Mouse (Mus musculus) embryo, embryonic 11.5 days (tissue): ENCODE results near the gene Lcn10.
A peak's percentile ranks its signal among the peaks of the same experiment; 100 is the strongest.
"Not testable (repeated sequence)": the region's sequence is repeated elsewhere in the genome, so short reads cannot be mapped to it uniquely, and the experiment has no call there.

Experiments used
- DNase-seq: peaks from one replicate; pipeline ENCODE4 v3.0.0-alpha.2; 2012; ENCODE audit warnings: low read depth, low spot score

Lcn10 gene

GRCm38 (mm10) chr2:25682426-25682825 lies at the start of gene Lcn10:
Lcn10 (plus strand) TSS chr2:25682726.
- DNase-seq: no peak

- no peak for DNase-seq
Measured at GRCm38 (mm10) chr2:25633616-25634015, 48.9 kb upstream of the Lcn10 start.

GRCm38 (mm10) chr2:25634046-25634445 lies 48.5 kb upstream of the Lcn10 start:
- DNase-seq: no peak

DNA sequence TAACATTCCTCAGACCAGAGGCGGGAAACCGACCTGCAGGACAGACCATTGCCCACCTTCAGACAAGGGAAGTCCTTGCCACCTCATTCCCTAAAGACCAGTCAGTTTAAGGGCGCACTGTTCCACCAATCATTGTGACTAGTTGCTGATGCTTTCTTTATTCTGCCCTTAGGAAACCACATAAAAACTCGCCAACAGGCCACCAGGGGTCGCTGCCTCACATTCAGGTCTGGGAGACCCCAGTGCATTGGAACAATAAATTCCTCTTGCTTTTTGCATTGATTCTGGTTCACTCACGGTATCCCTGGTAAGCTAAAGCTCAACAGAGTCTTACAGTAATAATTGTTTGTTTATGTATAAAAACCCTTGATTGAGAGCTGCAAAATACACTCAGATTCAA lies 42.6 kb upstream of the Lcn10 start:
- DNase-seq: peak; percentile 39

GRCm38 (mm10) chr2:25652902-25653301 lies 29.6 kb upstream of the Lcn10 start, which contains the start of gene Lcn8:
Lcn8 (plus strand) TSS chr2:25653120.
- no peak for DNase-seq

GRCm38 (mm10) chr2:25654502-25654901 lies 28.0 kb upstream of the Lcn10 start:
- DNase-seq: no peak

- DNase-seq: no peak
Measured at GRCm38 (mm10) chr2:25656691-25657090, 25.8 kb upstream of the Lcn10 start.

DNA sequence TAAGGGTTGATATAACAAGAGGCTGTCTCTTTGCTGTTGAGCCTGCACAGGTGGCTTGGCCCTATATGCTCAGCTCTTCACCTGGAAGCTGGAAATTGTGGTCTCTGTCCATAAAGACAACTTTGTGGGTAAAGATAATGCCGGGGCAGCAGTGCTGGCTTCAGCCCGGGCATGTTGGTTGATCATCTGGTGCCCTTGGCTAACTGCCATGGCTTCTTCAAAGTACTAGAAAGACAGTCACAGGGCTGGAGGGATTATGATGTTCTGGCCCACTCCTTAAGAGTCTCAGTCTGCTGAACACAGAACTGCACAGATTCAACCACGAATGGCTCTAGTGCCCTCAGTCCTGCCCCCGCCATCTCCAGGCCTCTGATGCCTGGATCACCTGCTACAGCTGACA lies 25.3 kb upstream of the Lcn10 start:
- no peak for DNase-seq

- DNase-seq: no peak
Measured at GRCm38 (mm10) chr2:25657652-25658051, 24.9 kb upstream of the Lcn10 start, which contains the start of gene Lcn5. Lcn5 (plus strand) TSS chr2:25657952.

DNA sequence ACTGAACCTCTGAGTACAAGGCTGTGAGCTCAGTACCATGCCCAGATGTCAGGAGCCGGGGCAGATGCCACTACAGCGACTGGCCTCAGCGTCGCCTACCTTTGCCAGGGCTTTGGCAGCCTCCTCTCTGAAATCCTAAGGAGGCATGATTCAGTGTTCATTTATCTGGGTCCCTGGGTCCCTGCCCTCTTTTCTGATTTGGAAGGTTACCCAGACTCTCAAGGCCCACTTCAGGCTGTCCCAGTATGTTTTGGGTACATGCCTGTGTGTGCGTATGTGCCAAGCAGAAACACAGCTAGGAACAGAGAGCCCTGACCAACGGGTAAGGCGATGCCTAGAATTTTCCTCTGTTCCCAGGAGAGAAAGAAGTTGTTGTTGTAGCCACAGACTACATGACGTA lies 22.2 kb upstream of the Lcn10 start:
- DNase-seq: no peak

DNA sequence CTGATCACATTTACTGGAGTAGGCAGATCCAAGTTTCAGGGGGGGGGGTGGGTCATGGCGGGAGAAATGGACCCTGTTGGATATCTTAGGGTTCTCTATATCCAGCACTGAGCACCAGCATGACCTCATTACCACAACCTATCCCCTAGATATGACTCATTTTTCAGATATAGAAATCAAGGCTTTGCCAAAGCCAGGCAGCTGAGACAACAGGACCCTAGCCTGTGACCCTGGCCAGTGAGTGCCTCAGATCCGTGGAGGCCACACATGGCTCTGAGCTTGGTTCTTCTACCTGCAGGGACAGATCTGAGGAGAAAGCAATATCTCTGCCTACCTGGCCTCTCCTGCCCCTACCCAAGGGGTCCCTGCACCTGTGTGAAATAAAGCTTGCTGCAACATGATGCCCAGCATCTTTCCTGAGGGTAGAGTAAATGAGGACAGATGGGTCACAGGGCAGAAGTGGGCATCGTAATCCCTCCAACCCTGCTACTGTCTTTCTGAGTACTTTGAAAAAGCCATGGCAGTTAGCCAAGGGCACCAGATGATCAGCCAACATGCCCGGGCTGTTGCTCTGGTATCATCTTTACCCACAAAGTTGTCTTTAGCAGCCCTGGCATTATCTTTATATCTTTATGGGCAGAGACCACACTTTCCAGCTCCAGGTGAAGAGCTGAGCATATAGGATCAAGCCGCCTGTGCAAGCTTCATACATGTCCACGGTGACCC lies 21.1 kb upstream of the Lcn10 start:
- no peak for DNase-seq

DNA sequence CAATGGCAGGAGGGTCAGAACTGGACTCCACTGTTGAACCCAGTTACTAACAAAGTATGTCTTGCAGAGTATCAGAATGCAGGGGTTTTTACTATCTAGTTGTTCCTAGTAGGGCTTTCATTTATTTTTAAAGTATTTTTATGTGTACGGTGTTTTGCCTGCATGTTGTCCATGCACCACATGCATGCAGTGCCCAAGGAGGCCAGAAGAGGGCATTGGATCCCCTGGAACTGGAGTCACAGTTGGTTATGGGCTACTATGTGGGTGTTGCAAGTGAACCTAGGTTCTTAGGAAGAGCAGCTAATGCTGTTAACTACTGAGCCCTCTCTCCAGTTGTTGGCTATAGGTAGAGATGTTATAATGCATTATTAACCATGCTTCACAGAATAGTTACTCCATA lies 19.0 kb upstream of the Lcn10 start:
- DNase-seq: peak; percentile 22

GRCm38 (mm10) chr2:25664125-25664524 lies 18.4 kb upstream of the Lcn10 start:
- no peak for DNase-seq

DNA sequence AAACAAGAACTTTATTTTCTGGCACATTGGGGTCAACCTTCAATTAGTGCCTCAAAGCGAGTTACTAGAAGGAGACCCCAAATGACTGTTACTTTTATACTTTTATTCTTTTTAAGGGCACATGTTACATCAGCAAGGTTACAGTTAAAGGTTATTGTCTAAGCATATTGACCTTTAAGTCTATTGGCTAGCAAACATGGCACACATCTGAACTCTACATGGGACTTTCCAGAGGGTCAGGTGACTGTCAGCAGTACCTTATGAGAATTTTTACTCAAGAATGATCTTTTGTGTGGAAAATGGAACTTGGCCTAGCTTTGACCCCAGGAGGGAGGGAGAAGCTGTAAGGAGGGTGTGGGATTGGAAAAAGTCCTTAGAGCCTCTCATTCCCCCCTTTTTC lies 16.0 kb upstream of the Lcn10 start:
- no peak for DNase-seq

GRCm38 (mm10) chr2:25676486-25676885 lies 6.0 kb upstream of the Lcn10 start, which contains the start of gene Lcn6:
Lcn6 (plus strand) TSS chr2:25676786.
- DNase-seq: no peak

GRCm38 (mm10) chr2:25679559-25679958 lies 3.0 kb upstream of the Lcn10 start:
- no peak for DNase-seq

DNA sequence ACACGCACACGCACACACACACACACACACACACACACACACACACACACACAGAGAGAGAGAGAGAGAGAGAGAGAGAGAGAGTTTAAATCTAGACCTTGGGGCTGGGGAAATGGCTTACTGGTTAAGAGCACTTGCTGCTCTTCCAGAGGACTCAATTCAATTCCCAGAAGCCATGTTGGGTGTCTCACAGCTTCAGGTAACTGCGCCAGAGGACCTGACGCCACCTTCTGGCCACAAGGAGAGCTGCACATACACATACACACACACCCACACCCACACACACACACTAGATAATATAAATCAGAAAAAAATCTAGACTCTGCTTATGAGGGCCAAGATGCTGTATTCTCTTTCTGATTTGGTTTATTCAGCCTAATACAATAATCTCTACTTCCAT lies 4.4 kb downstream of the Lcn10 start:
- no peak for DNase-seq

DNA sequence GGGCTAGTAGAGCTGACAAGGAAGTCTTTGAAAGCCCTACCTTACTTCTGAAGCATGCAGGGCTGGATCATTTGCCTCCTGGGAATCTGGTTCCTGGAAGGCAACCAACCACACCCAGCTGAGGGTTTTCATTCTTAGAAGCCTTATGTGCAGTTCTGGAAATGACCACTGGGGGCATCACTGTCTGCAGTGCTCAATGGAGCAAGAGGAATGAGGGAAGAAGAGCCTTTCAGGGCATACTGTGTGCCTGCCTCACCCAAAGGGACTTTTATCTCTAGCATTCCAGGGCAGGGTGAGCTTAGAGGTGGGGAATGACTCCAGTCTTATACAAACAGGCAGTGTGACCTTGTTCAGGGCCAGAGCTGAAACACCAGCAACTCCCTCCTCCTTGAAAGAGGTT lies 12.1 kb downstream of the Lcn10 start:
- DNase-seq: peak; percentile 45

DNA sequence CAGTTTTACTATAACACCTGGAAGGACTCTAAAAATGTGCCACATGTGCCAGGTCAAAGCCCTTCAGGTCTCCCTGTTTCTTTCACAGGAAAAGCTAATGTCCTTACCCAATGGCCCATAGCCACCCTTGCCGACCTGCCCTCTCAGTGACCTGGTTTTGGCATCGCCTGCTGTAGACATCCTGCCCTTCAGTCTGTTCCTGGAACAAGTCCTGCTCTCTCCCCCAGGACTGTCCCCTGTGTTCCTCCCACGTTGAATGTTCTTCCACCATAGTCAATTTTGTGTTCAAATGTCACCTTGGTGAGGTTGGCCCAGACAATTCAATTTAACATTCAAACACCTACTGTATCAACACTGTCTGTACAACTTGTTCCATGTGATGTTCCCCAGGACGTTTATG lies 14.4 kb downstream of the Lcn10 start:
- no peak for DNase-seq

- DNase-seq: no peak
Measured at GRCm38 (mm10) chr2:25698696-25699095, 16.2 kb downstream of the Lcn10 start.

- not testable (repeated sequence) for DNase-seq
Measured at GRCm38 (mm10) chr2:25699743-25700142, 17.2 kb downstream of the Lcn10 start, which contains the start of gene Obp2a. Obp2a (plus strand) TSS chr2:25700043.

DNA sequence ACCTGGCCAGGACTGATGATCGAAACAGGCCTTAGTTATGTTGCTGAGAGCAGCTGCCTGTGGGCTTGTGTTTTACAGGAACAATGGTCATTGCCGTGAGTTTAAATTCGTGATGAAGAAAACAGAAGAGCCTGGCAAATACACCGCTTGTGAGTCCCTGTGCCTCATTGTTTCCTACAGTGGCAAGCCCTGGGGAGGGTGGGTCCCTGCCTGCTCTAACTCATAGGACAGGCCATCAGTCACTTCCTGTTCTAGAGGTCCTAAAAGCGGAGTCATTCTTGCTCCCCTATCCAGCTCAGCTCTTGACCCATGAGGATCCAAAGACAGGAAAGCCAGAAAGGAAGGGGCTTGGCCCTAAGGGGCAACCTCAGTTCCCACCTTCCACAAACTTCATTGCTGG lies 18.5 kb downstream of the Lcn10 start:
- DNase-seq: no peak

DNA sequence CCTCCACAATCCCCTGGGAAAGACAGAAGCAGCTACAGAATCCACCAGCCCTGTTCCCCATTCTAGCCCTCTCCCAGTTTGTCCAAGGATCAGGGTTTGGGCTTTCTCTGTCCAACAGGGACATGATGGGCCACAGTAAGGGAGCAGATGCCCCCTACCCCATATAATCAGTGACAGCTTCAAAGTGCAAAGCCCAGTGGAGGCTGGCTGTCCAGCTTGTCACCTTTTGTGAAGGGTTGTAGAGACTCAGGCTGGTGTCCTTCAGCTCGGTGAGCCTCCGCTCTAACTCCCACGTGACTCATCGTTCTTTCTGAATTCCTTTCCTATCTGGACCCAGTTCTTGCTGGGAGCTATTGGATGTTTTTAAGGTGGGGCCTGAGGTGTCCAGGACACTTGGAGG lies 21.2 kb downstream of the Lcn10 start:
- no peak for DNase-seq
